Mouse (Mus musculus): ENCODE results near the gene Cpb1. TPM values are rescaled to one million over a fixed set of nuclear protein-coding genes. Genes with fewer than 3 reads are reported as not detected.

The Cpb1 gene
- 0.09 TPM in 1 of 2 replicates, not detected in the other for total RNA-seq (2014; rRNA removed)
- polyA plus RNA-seq (2015; fragmentation: Nextera tagmentation; extraction: Ambion mirVana), result 0.20 and 0.39 TPM in 2 replicates

DNA sequence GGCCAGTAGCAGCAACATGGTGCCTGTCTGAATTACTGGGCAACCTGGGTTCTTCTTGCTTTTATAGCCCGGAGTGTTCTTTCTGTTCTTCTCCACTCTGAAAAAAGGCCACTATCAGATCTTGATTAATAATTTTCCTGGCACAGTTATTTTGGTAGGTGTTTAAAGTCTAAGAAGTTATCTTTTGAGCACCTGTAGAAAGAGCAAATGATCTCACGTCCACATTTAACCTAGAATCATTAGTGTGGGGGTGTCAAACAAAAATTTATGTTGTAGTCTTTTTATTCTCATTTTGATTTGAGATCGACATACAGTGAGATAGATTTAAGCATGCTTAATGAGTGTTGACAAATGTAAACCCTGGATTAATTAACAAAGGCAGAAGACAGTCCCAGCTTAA lies at the start of gene Cpb1:
TSS of gene Cpb1 (minus strand) at position 101 of the 400 bp plus-strand sequence.
- H3K36me3 ChIP-seq (ENCODE audit: insufficient read depth, low read length), result no peaks in the 10 kb centered on the region
- no peak within 1 kb of the TSS for H3K27ac ChIP-seq (ENCODE audit: low read depth, low read length)
- DNase-seq (ENCODE audit: low spot score) (no peak), ATAC-seq (ENCODE audit: low FRiP score) (no peak)
- H3K9ac ChIP-seq (replicated peaks; ENCODE audit: low read length, poor library complexity, severe bottlenecking), result no peak within 1 kb of the TSS
- H3K27me3 ChIP-seq (ENCODE audit: insufficient read depth, low read length), result no peaks in the 10 kb centered on the region
- no peak within 1 kb of the TSS for H3K4me3 ChIP-seq (ENCODE audit: low read depth, low read length)
- no peak within 1 kb of the TSS for H3K4me2 ChIP-seq (ENCODE audit: low read depth, low read length, poor library complexity, severe bottlenecking)
- 89% methylated on average over 3 of the region's 3 CpGs for WGBS
- no peak for TF ChIP-seq CTCF (IDR thresholded peaks at IDR 0.05)
- no peaks in the 10 kb centered on the region for H3K4me1 ChIP-seq (ENCODE audit: insufficient read depth, low read length)
- H3K9me3 ChIP-seq (ENCODE audit: low read length), result no peaks in the 10 kb centered on the region

GRCm38 (mm10) chr3:20317233-20317632 lies 41.7 kb upstream of the Cpb1 start:
- 10% methylated on average over 1 of the region's 1 CpGs for whole genome bisulfite sequencing
- H3K9ac ChIP-seq (replicated peaks; ENCODE audit: low read length, poor library complexity, severe bottlenecking), result no peak overlapping the region
- H3K27ac ChIP-seq (ENCODE audit: low read depth, low read length), result no peak overlapping the region
- H3K9me3 ChIP-seq (ENCODE audit: low read length), result no peaks in the 10 kb centered on the region
- no peak overlapping the region for H3K4me3 ChIP-seq (ENCODE audit: low read depth, low read length)
- DNase-seq (ENCODE audit: low spot score) (no peak), ATAC-seq (ENCODE audit: low FRiP score) (no peak)
- H3K4me2 ChIP-seq (ENCODE audit: low read depth, low read length, poor library complexity, severe bottlenecking), result no peak overlapping the region
- no peak for TF ChIP-seq CTCF (IDR thresholded peaks at IDR 0.05)
- H3K36me3 ChIP-seq (ENCODE audit: insufficient read depth, low read length), result no peaks in the 10 kb centered on the region
- no peaks in the 10 kb centered on the region for H3K27me3 ChIP-seq (ENCODE audit: insufficient read depth, low read length)
- H3K4me1 ChIP-seq (ENCODE audit: insufficient read depth, low read length), result no peaks in the 10 kb centered on the region

DNA sequence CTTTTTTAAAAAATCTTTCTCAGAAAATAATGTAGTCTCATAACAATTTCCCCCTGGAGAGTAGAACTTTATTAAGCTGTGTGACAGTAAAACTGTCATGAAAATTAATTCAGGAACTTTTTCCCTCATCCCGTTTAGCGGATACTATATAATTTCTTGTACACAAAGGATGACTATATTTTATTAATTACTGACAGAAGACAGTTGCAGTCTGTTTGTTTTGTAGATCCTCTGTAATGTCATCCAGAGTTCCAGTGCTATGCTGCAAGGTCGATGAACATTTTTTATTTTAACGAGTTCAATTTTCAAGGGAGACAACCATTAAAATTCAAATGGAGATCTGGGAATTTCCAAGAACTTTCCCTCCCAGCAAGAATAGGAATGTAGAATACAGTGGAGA lies 33.6 kb upstream of the Cpb1 start:
- Histone ChIP-seq H3K4me3 (ENCODE audit: low read depth, low read length) (no peak overlapping the region), H3K27ac (ENCODE audit: low read depth, low read length) (no peak overlapping the region), H3K36me3 (ENCODE audit: insufficient read depth, low read length) (no peaks in the 10 kb centered on the region), H3K9ac (replicated peaks; ENCODE audit: low read length, poor library complexity, severe bottlenecking) (no peak overlapping the region), H3K4me1 (ENCODE audit: insufficient read depth, low read length) (no peaks in the 10 kb centered on the region), H3K27me3 (ENCODE audit: insufficient read depth, low read length) (no peaks in the 10 kb centered on the region), H3K4me2 (ENCODE audit: low read depth, low read length, poor library complexity, severe bottlenecking) (no peak overlapping the region), H3K9me3 (ENCODE audit: low read length) (no peaks in the 10 kb centered on the region)
- no peak for DNase-seq (ENCODE audit: low spot score)
- WGBS, result 76% methylated on average over 4 of the region's 4 CpGs
- TF ChIP-seq CTCF (IDR thresholded peaks at IDR 0.05), result no peak
- no peak for ATAC-seq (ENCODE audit: low FRiP score)

GRCm38 (mm10) chr3:20307256-20307655 lies 31.7 kb upstream of the Cpb1 start:
- no peak for DNase-seq (ENCODE audit: low spot score)
- Histone ChIP-seq H3K4me1 (ENCODE audit: insufficient read depth, low read length) (no peaks in the 10 kb centered on the region), H3K9me3 (ENCODE audit: low read length) (no peaks in the 10 kb centered on the region), H3K4me2 (ENCODE audit: low read depth, low read length, poor library complexity, severe bottlenecking) (no peak overlapping the region), H3K4me3 (ENCODE audit: low read depth, low read length) (no peak overlapping the region), H3K27ac (ENCODE audit: low read depth, low read length) (no peak overlapping the region), H3K36me3 (ENCODE audit: insufficient read depth, low read length) (no peaks in the 10 kb centered on the region), H3K9ac (replicated peaks; ENCODE audit: low read length, poor library complexity, severe bottlenecking) (no peak overlapping the region), H3K27me3 (ENCODE audit: insufficient read depth, low read length) (no peaks in the 10 kb centered on the region)
- no peak for ATAC-seq (ENCODE audit: low FRiP score)
- TF ChIP-seq CTCF (IDR thresholded peaks at IDR 0.05), result no peak
- 78% methylated on average over 4 of the region's 4 CpGs for WGBS

- Histone ChIP-seq H3K9ac (replicated peaks; ENCODE audit: low read length, poor library complexity, severe bottlenecking) (no peak overlapping the region), H3K36me3 (ENCODE audit: insufficient read depth, low read length) (no peaks in the 10 kb centered on the region), H3K4me2 (ENCODE audit: low read depth, low read length, poor library complexity, severe bottlenecking) (no peak overlapping the region), H3K4me1 (ENCODE audit: insufficient read depth, low read length) (no peaks in the 10 kb centered on the region), H3K9me3 (ENCODE audit: low read length) (no peaks in the 10 kb centered on the region), H3K27ac (ENCODE audit: low read depth, low read length) (no peak overlapping the region), H3K4me3 (ENCODE audit: low read depth, low read length) (no peak overlapping the region), H3K27me3 (ENCODE audit: insufficient read depth, low read length) (no peaks in the 10 kb centered on the region)
- no peak for ATAC-seq (ENCODE audit: low FRiP score)
- no peak for DNase-seq (ENCODE audit: low spot score)
- 51% methylated on average over 2 of the region's 2 CpGs for WGBS
- no peak for TF ChIP-seq CTCF (IDR thresholded peaks at IDR 0.05)
Measured at GRCm38 (mm10) chr3:20304758-20305352, 29.3 kb upstream of the Cpb1 start.

- no peak overlapping the region for H3K4me3 ChIP-seq (ENCODE audit: low read depth, low read length)
- no peak for TF ChIP-seq CTCF (IDR thresholded peaks at IDR 0.05)
- no peak overlapping the region for H3K27ac ChIP-seq (ENCODE audit: low read depth, low read length)
- no peaks in the 10 kb centered on the region for H3K4me1 ChIP-seq (ENCODE audit: insufficient read depth, low read length)
- H3K9me3 ChIP-seq (ENCODE audit: low read length), result no peaks in the 10 kb centered on the region
- H3K27me3 ChIP-seq (ENCODE audit: insufficient read depth, low read length), result no peaks in the 10 kb centered on the region
- H3K36me3 ChIP-seq (ENCODE audit: insufficient read depth, low read length), result no peaks in the 10 kb centered on the region
- DNase-seq (ENCODE audit: low spot score), result no peak
- no peak overlapping the region for H3K9ac ChIP-seq (replicated peaks; ENCODE audit: low read length, poor library complexity, severe bottlenecking)
- WGBS, result 80% methylated on average over 3 of the region's 3 CpGs
- no peak for ATAC-seq (ENCODE audit: low FRiP score)
- no peak overlapping the region for H3K4me2 ChIP-seq (ENCODE audit: low read depth, low read length, poor library complexity, severe bottlenecking)
Measured at GRCm38 (mm10) chr3:20295546-20295945, 20.0 kb upstream of the Cpb1 start.

Data from midbrain, postnatal 0 days (tissue).